Mouse (Mus musculus): ENCODE data around the gene Olfr741.

Gene Olfr741

GRCm38 (mm10) chr14:50472438-50472837, at the start of gene Olfr741:
Olfr741 (plus strand) TSS chr14:50472738.
- in situ Hi-C loops (cut with MboI, MseI): no loop called here

- in situ Hi-C loops (cut with MboI, MseI): no loop called here
Observed at GRCm38 (mm10) chr14:50445245-50445644, 27.3 kb upstream of the Olfr741 start, which contains the start of gene Olfr740. Olfr740 (plus strand) TSS chr14:50445545.

DNA sequence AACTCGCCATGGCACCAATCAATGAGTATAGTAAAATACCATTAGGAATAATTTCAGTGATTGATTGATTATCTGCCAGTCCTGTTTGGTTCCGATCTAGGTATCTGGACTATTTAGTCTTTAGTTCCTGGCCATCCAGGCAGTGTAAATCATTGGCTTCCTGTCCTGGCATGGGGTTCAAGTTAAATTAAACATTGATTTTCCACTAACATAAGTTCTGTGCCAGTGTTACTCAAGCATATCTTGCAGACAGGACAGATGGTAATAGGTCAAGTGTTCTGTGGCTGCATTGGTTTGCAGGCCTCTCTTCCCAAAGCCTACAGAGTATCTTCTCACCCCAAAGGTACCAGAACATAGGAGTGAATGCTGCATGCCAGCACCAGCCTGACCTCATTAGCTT, 5.9 kb downstream of the Olfr741 start:
- in situ Hi-C loops (cut with MboI, MseI): loop anchor here in 1 of 2 experiments (25.0 kb wide), 1 partner anchor 1716 kb away; no protein-coding TSS in a partner anchor

- in situ Hi-C loops (cut with MboI, MseI): no loop called here
Observed at GRCm38 (mm10) chr14:50503300-50503699, 30.8 kb downstream of the Olfr741 start, which contains the start of gene Olfr742. Olfr742 (plus strand) TSS chr14:50503600.

- in situ Hi-C loops (cut with MboI, MseI): no loop called here
Observed at GRCm38 (mm10) chr14:50521539-50521938, 49.0 kb downstream of the Olfr741 start, which contains the start of gene Olfr743. Olfr743 (plus strand) TSS chr14:50521839.

Measured in T-helper 17 cell (primary cell).